Mouse (Mus musculus) E14TG2a.4 (cell line): ENCODE data around the gene Rbm7.

Experiments used
- CTCF ChIP-seq: conservative IDR thresholded peaks from 2 replicates; pipeline ENCODE4 v1.5.1; 2014; ENCODE audit warnings: low read length
- NANOG ChIP-seq: IDR thresholded peaks from 2 replicates; pipeline ENCODE4 v1.6.1; 2014; ENCODE audit warnings: borderline replicate concordance, low read length, mixed read lengths
- POU5F1 ChIP-seq: IDR thresholded peaks from 2 replicates; pipeline ENCODE4 v1.6.1; 2014; ENCODE audit warnings: low read length, borderline replicate concordance

GRCm38 (mm10) chr9:48472441-48473025 is 22.6 kb downstream of the Rbm7 start:
- TF ChIP-seq CTCF (no peak), NANOG (peak; percentile 31; the same call in 1 of the 2 replicates), POU5F1 (no peak)
